In the genomic region with DNA sequence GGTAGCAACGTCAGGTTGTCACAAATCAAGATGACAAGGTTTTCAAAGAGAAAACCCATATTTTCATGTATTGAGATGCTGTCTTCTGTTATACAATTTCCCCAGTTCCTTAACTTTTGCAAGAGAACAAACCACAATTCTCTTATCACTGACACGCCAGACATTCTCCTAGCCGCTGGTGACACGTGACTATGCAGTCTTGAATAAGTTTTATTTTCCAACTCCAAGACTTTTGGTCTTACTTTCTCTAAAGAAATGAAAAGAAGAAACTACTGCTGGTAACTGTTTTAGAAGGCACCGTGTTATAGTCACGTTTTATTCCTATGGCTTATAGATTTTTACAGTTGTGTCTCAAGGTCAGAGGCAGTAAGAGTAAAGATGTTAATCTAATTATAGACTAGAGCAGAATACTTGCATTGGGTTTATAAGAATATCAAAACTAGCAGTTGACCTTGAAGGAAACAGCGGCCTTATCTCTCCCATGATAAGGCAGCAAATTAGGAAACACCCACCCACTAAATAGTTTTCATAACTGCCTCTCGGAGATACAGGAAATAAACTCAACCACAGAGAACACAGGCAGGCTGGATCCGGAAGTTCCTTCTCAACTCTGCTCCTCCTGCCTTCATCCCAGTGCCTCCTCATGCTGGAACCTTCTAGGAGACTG, we compare ENCODE assay signal across 8 mouse cellular contexts. TPM values are rescaled to one million over a fixed set of nuclear protein-coding genes. Genes with fewer than 3 reads are reported as not detected.
DNase-seq lines count a peak whose midpoint lies in the region; ATAC-seq lines count a peak whose summit lies in the region.

No protein-coding gene starts in this region.

- DNase-seq in kidney, postnatal 14 days: peak; percentile 14
- DNase-seq in kidney, postnatal 4 days: no peak
- no peak for DNase-seq in layer of hippocampus, postnatal 25 days (ENCODE audit: extremely low spot score in 1 of 2, low spot score in 1 of 2)
- no peak for DNase-seq in natural killer cell, adult 2 months (ENCODE audit: low spot score in 2 of 2)

- peak; percentile 79 for ATAC-seq in activated CD4-positive, CD25-positive, alpha-beta regulatory T cell, adult 4 months
- ATAC-seq in inflammation-experienced regulatory T-cells, adult 6 months: peak; percentile 82
- peak; percentile 51 for ATAC-seq in monocyte, adult 5-6 weeks (replicated peaks; ENCODE audit: insufficient number of reproducible peaks, low FRiP score, low TSS enrichment, poor library complexity, severe bottlenecking)
- no peak for ATAC-seq in frontal cortex, adult (ENCODE audit: low TSS enrichment)

RNA-seq across cellular contexts. Expression of a gene that starts 12.4 kb away (rescaled TPM):
- 10 to 100 TPM; 58.7 to 78.7 TPM for polyA plus RNA-seq in activated CD4-positive, CD25-positive, alpha-beta regulatory T cell, adult 4 months (2017; shearing (Covaris generic))
- 10 to 100 TPM; 74.8 to 86.0 (median 84.5) TPM for polyA plus RNA-seq in inflammation-experienced regulatory T-cells, adult 6 months (2017; shearing (Covaris generic))
- total RNA-seq in monocyte, adult 5-6 weeks (2017): 99.7 to 113 TPM (median 103 TPM) in 3 replicates
- total RNA-seq in layer of hippocampus, postnatal 25 days (2021): 1 to 10 TPM; 4.3 to 6.7 TPM

RNA-seq across cellular contexts. Expression of a gene that starts 50.6 kb away (rescaled TPM):
- 10 to 100 TPM; 69.7 to 81.8 TPM for polyA plus RNA-seq in activated CD4-positive, CD25-positive, alpha-beta regulatory T cell, adult 4 months (2017; shearing (Covaris generic))
- 100 to 1,000 TPM in 1 of 3 experiments, 10 to 100 TPM in 2; 65.0 to 110 (median 74.0) TPM for polyA plus RNA-seq in inflammation-experienced regulatory T-cells, adult 6 months (2017; shearing (Covaris generic))
- total RNA-seq in monocyte, adult 5-6 weeks (2017): 96.2 to 100 TPM (median 98.7 TPM) in 3 replicates
- total RNA-seq in layer of hippocampus, postnatal 25 days (2021): 10 to 100 TPM; 66.3 to 69.6 TPM

Comparison
In these comparisons a context has a peak if more than half of its experiments do, and no peak if none do; other contexts are left out.
1. RNA of a gene that starts 12.4 kb away (total RNA-seq): 99.7 to 113 TPM in monocyte, adult 5-6 weeks; 4.3 to 6.7 TPM in layer of hippocampus, postnatal 25 days; every median in the first group is over 10 times any median in the second.